Mouse (Mus musculus) neural tube, embryonic 14.5 days (tissue): ENCODE data around the gene Lhfpl3. TPM values are rescaled to one million over a fixed set of nuclear protein-coding genes. Genes with fewer than 3 reads are reported as not detected.

Experiments used
- ATAC-seq: fragments of 200-750 bp; cut with Nextera tagmentation; 2 replicates; pipeline ENCODE4 v1.8.0; 2017; ENCODE audit warnings: low read depth, mild to moderate bottlenecking, moderate TSS enrichment, moderate library complexity
- H3K27ac ChIP-seq: fragments of 300-500 bp; sonication (generic); 2 replicates; pipeline ENCODE4 v1.5.1; 2014; ENCODE audit warnings: low read depth, mild to moderate bottlenecking, control low read depth, low read length, moderate library complexity, mixed read lengths
- H3K27me3 ChIP-seq: fragments of 300-500 bp; sonication (generic); 2 replicates; pipeline ENCODE4 v1.6.1; 2014; ENCODE audit warnings: low read length; ENCODE audit not compliant: control insufficient read depth, insufficient read depth
- H3K36me3 ChIP-seq: fragments of 300-500 bp; sonication (generic); 2 replicates; pipeline ENCODE4 v1.6.1; 2014; ENCODE audit warnings: low read length, mixed read lengths; ENCODE audit not compliant: control insufficient read depth, insufficient read depth
- H3K4me1 ChIP-seq: fragments of 300-500 bp; sonication (generic); 2 replicates; pipeline ENCODE4 v1.6.1; 2014; ENCODE audit warnings: low read length; ENCODE audit not compliant: control insufficient read depth, insufficient read depth
- H3K4me2 ChIP-seq: fragments of 300-500 bp; sonication (generic); 2 replicates; pipeline ENCODE4 v1.6.1; 2014; ENCODE audit warnings: mild to moderate bottlenecking, low read depth, low read length, control low read depth
- H3K4me3 ChIP-seq: fragments of 300-500 bp; sonication (generic); 2 replicates; pipeline ENCODE4 v1.5.1; 2014; ENCODE audit warnings: low read depth, low read length, control low read depth, mixed read lengths
- H3K9ac ChIP-seq: fragments of 300-500 bp; sonication (generic); replicated peaks from 2 replicates; pipeline ENCODE4 v1.6.1; 2014; ENCODE audit warnings: low read depth, mild to moderate bottlenecking, control low read depth, low read length, mixed read lengths
- H3K9me3 ChIP-seq: fragments of 300-500 bp; sonication (generic); 2 replicates; pipeline ENCODE4 v1.6.1; 2016; ENCODE audit warnings: low read length; ENCODE audit not compliant: control insufficient read depth
- WGBS: fragments of 180-500 bp; shearing (Covaris S2); extraction: QIAGEN DNeasy Blood & Tissue Kit; methylation state at CpG from one replicate; pipeline ENCODE4 v1.1.7; 2014; 5-methylcytosine and 5-hydroxymethylcytosine counted together
- polyA plus RNA-seq: library from polyadenylated mRNA; unstranded; fragments of >200 nt; fragmentation: Nextera tagmentation; extraction: Ambion mirVana; gene quantifications from 2 replicates; pipeline ENCODE4 v1.2.1, GENCODE M21; 2014

The Lhfpl3 gene
- polyA plus RNA-seq, 1 experiment from 2014 or later: 27.6 TPM

DNA sequence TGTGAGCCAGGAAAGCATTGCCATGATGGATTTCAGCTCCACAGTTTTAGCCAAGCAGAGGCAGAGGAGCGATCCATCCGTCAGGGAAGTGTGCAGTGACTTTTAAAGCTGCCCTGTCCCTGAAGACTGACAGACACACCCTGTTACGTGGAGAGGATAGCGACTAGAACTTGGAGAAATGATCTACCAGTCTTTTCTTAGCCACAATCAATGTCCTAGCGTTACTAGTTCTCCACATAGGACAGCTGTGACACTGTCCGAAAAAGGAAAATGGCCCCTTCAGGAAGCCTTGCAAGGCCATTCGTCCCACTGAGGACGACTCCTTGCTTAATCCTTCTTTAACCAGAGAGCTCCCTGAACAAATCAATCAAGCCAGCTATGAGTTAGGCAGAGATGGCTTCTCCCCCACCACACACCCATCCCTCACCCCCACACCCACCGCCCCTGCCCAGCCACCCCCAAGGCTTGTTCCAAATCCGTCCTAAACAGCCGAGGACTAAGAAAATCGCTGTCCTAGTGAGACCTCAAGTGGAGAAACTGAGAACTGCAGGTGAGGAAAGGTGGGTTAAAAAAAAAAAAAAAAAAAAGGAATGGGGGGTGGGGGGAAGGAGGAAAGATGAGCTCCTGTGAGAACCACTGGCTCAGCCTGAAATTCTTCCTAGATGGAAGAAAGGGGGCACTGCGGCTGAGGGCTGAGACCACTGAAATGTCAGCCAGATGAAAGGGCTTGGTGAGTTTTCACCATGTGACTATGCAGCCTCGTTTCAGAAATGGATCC, 479.1 kb downstream of the Lhfpl3 start:
- Histone ChIP-seq H3K27me3 (no peaks in the 10 kb centered on the region), H3K9ac (0 out of 2 replicates have a peak overlapping the region, but pooled peaks have one; percentile 35), H3K4me1 (no peaks in the 10 kb centered on the region), H3K4me3 (peak overlapping the region; percentile 19), H3K9me3 (no peaks in the 10 kb centered on the region), H3K4me2 (peak overlapping the region; percentile 45), H3K36me3 (no peaks in the 10 kb centered on the region), H3K27ac (no peak overlapping the region)
- peak; percentile 88 for ATAC-seq
- 19% methylated on average over 14 of the region's 14 CpGs for WGBS

- Histone ChIP-seq H3K9ac (no peak overlapping the region), H3K4me3 (no peak overlapping the region), H3K27ac (no peak overlapping the region), H3K27me3 (no peaks in the 10 kb centered on the region), H3K4me2 (no peak overlapping the region), H3K4me1 (no peaks in the 10 kb centered on the region), H3K9me3 (no peaks in the 10 kb centered on the region), H3K36me3 (no peaks in the 10 kb centered on the region)
- ATAC-seq: no peak
- 26% methylated on average over 8 of the region's 8 CpGs for WGBS
Observed at GRCm38 (mm10) chr5:23225621-23226020, 479.8 kb downstream of the Lhfpl3 start.

DNA sequence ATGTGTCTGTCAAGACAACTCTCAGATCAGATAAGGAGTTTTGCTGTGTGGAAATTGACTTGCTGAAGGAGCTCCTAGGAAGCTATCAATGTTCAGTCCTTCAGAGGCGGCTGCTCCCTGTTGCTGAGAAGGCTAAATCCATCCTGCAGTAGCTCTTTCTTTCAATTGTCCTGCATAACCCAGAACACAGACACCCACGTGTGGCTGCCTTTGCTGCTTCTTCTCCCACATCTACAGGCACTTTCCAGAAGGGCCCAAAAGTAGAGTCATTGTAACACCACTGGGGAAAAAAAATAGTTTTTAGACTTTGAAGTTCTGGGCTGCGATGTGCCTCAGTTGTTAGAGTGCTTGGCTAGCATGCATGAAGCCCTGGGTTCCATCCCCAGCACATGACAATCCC, 480.9 kb downstream of the Lhfpl3 start:
- Histone ChIP-seq H3K4me2 (no peak overlapping the region), H3K9ac (no peak overlapping the region), H3K27me3 (no peaks in the 10 kb centered on the region), H3K36me3 (no peaks in the 10 kb centered on the region), H3K9me3 (no peaks in the 10 kb centered on the region), H3K27ac (no peak overlapping the region), H3K4me1 (no peaks in the 10 kb centered on the region), H3K4me3 (no peak overlapping the region)
- 74% methylated on average over 3 of the region's 3 CpGs for WGBS
- ATAC-seq: no peak

DNA sequence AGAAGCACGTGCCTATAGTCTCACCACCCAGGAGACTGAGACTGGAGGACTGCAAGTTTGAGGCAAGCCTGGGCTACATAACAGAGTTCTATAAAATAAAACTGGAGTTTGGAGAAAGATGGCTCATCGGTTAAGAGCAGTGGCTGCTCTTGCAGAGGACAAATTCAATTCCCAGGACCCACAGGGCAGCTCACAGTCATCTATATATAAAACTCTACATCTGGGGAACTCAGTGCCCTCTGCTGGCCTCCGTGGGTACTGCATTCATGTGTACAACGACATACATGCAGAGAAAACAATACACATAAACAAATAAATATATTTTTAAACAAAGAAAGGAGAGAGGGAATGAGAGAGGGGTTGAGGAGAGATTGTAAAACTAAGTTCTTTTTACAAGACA, 501.1 kb downstream of the Lhfpl3 start:
- H3K27me3 ChIP-seq: no peaks in the 10 kb centered on the region

DNA sequence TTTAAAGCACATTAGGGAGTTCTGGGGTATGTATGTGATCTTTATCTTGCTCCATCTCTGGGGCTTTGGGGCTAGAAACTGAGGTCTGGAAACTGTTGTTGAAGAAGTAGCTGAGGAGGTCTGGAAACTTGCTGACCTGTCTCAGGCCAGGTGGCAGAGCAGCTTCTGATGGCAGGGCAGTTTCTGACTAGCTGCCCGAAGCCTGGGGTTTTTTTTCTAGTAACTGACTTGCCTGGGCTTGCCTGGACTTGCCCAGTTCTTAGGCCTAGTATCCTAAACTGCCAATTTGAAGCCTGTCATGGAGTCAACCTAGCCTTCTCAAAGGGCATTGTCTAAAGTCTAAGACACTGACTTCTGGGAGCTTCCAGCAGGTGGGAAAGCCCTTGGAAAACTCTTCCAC, 501.9 kb downstream of the Lhfpl3 start:
- ATAC-seq: no peak
- 89% methylated on average over 1 of the region's 1 CpGs for WGBS

More for the DNA sequence above, 501.1 kb downstream of the Lhfpl3 start:
- WGBS: 48% methylated on average over 4 of the region's 4 CpGs
- no peaks in the 10 kb centered on the region for H3K9me3 ChIP-seq
- no peak for ATAC-seq
- H3K36me3 ChIP-seq: no peaks in the 10 kb centered on the region
- H3K4me3 ChIP-seq: no peak overlapping the region
- no peak overlapping the region for H3K4me2 ChIP-seq
- H3K4me1 ChIP-seq: no peaks in the 10 kb centered on the region
- no peak overlapping the region for H3K27ac ChIP-seq
- no peak overlapping the region for H3K9ac ChIP-seq

GRCm38 (mm10) chr5:23248303-23248702, 502.4 kb downstream of the Lhfpl3 start:
- H3K27ac ChIP-seq: no peak overlapping the region
- ATAC-seq: no peak
- no peak overlapping the region for H3K9ac ChIP-seq
- no peak overlapping the region for H3K4me2 ChIP-seq
- no peaks in the 10 kb centered on the region for H3K9me3 ChIP-seq
- no peak overlapping the region for H3K4me3 ChIP-seq
- H3K36me3 ChIP-seq: no peaks in the 10 kb centered on the region
- H3K4me1 ChIP-seq: no peaks in the 10 kb centered on the region
- no peaks in the 10 kb centered on the region for H3K27me3 ChIP-seq

More for the DNA sequence above, 501.9 kb downstream of the Lhfpl3 start:
- Histone ChIP-seq H3K4me2 (no peak overlapping the region), H3K9me3 (no peaks in the 10 kb centered on the region), H3K4me3 (no peak overlapping the region), H3K4me1 (no peaks in the 10 kb centered on the region), H3K27ac (no peak overlapping the region), H3K36me3 (no peaks in the 10 kb centered on the region), H3K27me3 (no peaks in the 10 kb centered on the region), H3K9ac (no peak overlapping the region)

- Histone ChIP-seq H3K36me3 (no peaks in the 10 kb centered on the region), H3K4me2 (no peak overlapping the region), H3K9ac (no peak overlapping the region), H3K27me3 (no peaks in the 10 kb centered on the region), H3K9me3 (no peaks in the 10 kb centered on the region), H3K4me1 (no peaks in the 10 kb centered on the region), H3K4me3 (no peak overlapping the region), H3K27ac (no peak overlapping the region)
- no peak for ATAC-seq
- 54% methylated on average over 9 of the region's 9 CpGs for WGBS
Observed at GRCm38 (mm10) chr5:23249896-23250875, 504.3 kb downstream of the Lhfpl3 start.

- no peak overlapping the region for H3K4me3 ChIP-seq
- no peak overlapping the region for H3K27ac ChIP-seq
- H3K36me3 ChIP-seq: no peaks in the 10 kb centered on the region
- no peak overlapping the region for H3K4me2 ChIP-seq
- WGBS: 53% methylated on average over 12 of the region's 12 CpGs
- no peak overlapping the region for H3K9ac ChIP-seq
- no peaks in the 10 kb centered on the region for H3K9me3 ChIP-seq
- no peaks in the 10 kb centered on the region for H3K4me1 ChIP-seq
- H3K27me3 ChIP-seq: no peaks in the 10 kb centered on the region
- no peak for ATAC-seq
Observed at GRCm38 (mm10) chr5:23251462-23252224, 505.8 kb downstream of the Lhfpl3 start.
